ENCODE assay signal across 18 mouse cellular contexts in genomic region chr1:151548896-151549610, GRCm38 (mm10). TPM values are rescaled to one million over a fixed set of nuclear protein-coding genes. Genes with fewer than 3 reads are reported as not detected.
DNase-seq lines count a peak whose midpoint lies in the region; ATAC-seq and TF ChIP-seq lines count a peak whose summit lies in the region.
"Had no signal": no experiment of that assay in that cellular context is flagged by ENCODE, and none has a peak within 500 bp of the region (broad histone marks: within the 10 kb centered on the region; RNA-seq: fewer than 3 reads in every experiment).

No protein-coding gene starts in this region.

- no peak overlapping the region for H3K9ac ChIP-seq in kidney, postnatal 0 days (ENCODE audit: low read depth, low read length)
- H3K9ac ChIP-seq: intestine, embryonic 15.5 days; neural tube, embryonic 12.5 days had no signal

- no peaks in the 10 kb centered on the region for H3K9me3 ChIP-seq in kidney, postnatal 0 days (replicated peaks; ENCODE audit: low read length)
- H3K9me3 ChIP-seq: forebrain, embryonic 10.5 days; hindbrain, embryonic 10.5 days; intestine, embryonic 15.5 days; neural tube, embryonic 12.5 days had no signal

- no peaks in the 10 kb centered on the region for H3K27me3 ChIP-seq in kidney, postnatal 0 days (ENCODE audit: insufficient read depth, low read length)
- H3K27me3 ChIP-seq: CH12.LX; intestine, embryonic 15.5 days; neural tube, embryonic 12.5 days had no signal

- no peaks in the 10 kb centered on the region for H3K36me3 ChIP-seq in kidney, postnatal 0 days (ENCODE audit: insufficient read depth, low read length)
- H3K36me3 ChIP-seq: forebrain, embryonic 10.5 days; hindbrain, embryonic 10.5 days; intestine, embryonic 15.5 days; neural tube, embryonic 12.5 days had no signal

- no peak overlapping the region for H3K4me3 ChIP-seq in kidney, postnatal 0 days (replicated peaks; ENCODE audit: low read depth, low read length)
- H3K4me3 ChIP-seq: forebrain, embryonic 10.5 days; gastrocnemius, adult 2 months; hindbrain, embryonic 10.5 days; intestine, embryonic 15.5 days; neural tube, embryonic 12.5 days had no signal

- TF ChIP-seq CTCF in kidney, postnatal 0 days (IDR thresholded peaks at IDR 0.05; ENCODE audit: low read depth): no peak

- no peak; the same call in 1 of the 2 replicates for ATAC-seq in kidney, postnatal 0 days (replicated peaks; ENCODE audit: low FRiP score, low read depth)
- ATAC-seq: intestine, embryonic 15.5 days had no signal

- peak overlapping the region; percentile 75 for H3K27ac ChIP-seq in kidney, postnatal 0 days
- H3K27ac ChIP-seq: forebrain, embryonic 10.5 days; gastrocnemius, adult 2 months; hindbrain, embryonic 10.5 days; intestine, embryonic 15.5 days; neural tube, embryonic 12.5 days had no signal

- no peak overlapping the region for H3K4me2 ChIP-seq in kidney, postnatal 0 days (ENCODE audit: low read length)
- H3K4me2 ChIP-seq: heart, embryonic 11.5 days; intestine, embryonic 15.5 days; neural tube, embryonic 12.5 days had no signal

- whole genome bisulfite sequencing in kidney, postnatal 0 days: 34% methylated on average over 8 of the region's 8 CpGs

- DNase-seq in ovary, postnatal 36 days (ENCODE audit: low spot score): peak; percentile 15
- no peak for DNase-seq in ovary, postnatal 14 days (ENCODE audit: low spot score)
- peak; percentile 66 for DNase-seq in gonadal fat pad, adult 2 months (ENCODE audit: low read depth)
- peak; percentile 54 for DNase-seq in kidney, postnatal 0 days (ENCODE audit: low spot score)
- DNase-seq in yolk sac, embryonic 10.5 days (ENCODE audit: low spot score): peak; percentile 47
- no peak for DNase-seq in left cerebral cortex, adult 8-10 months (ENCODE audit: low spot score in 2 of 2)
- DNase-seq in cerebellum, postnatal 36 days: no peak
- DNase-seq: gastrocnemius, adult 2 months; liver; lung, postnatal 4 days; midbrain, embryonic 14.5 days; retina, postnatal 1 day had no signal

- H3K4me1 ChIP-seq in kidney, postnatal 0 days (replicated peaks; ENCODE audit: insufficient read depth, low read length): no peaks in the 10 kb centered on the region
- H3K4me1 ChIP-seq: intestine, embryonic 15.5 days; neural tube, embryonic 12.5 days had no signal

RNA-seq across cellular contexts. Expression of gene Fam129a, which starts 21.9 kb away (rescaled TPM):
- 11.6 and 15.0 TPM in 2 replicates for polyA plus RNA-seq in gonadal fat pad, adult 2 months (2012; rRNA removed)
- polyA plus RNA-seq in kidney, postnatal 0 days (2015; fragmentation: Nextera tagmentation; extraction: Ambion mirVana): 12.6 and 13.7 TPM in 2 replicates
- 1 to 10 TPM; 1.5 to 3.0 (median 2.7) TPM for total RNA-seq in left cerebral cortex, adult 8-10 months (2022)

RNA-seq across cellular contexts. Expression of gene Rnf2, which starts 48.3 kb away (rescaled TPM):
- polyA plus RNA-seq in gonadal fat pad, adult 2 months (2012; rRNA removed): 35.0 and 38.2 TPM in 2 replicates
- polyA plus RNA-seq in kidney, postnatal 0 days (2015; fragmentation: Nextera tagmentation; extraction: Ambion mirVana): 72.1 and 74.3 TPM in 2 replicates
- total RNA-seq in left cerebral cortex, adult 8-10 months (2022): 10 to 100 TPM; 27.0 to 32.2 (median 29.9) TPM

Comparison
In these comparisons a context has a peak if more than half of its experiments do, and no peak if none do; other contexts are left out.
1. DNase-seq: peak in ovary, postnatal 36 days (single experiment), gonadal fat pad, adult 2 months (single experiment), kidney, postnatal 0 days (single experiment) and yolk sac, embryonic 10.5 days (single experiment); none in ovary, postnatal 14 days (single experiment), left cerebral cortex, adult 8-10 months (0 of 2) and cerebellum, postnatal 36 days (0 of 2).